Mouse (Mus musculus): ENCODE measurements around the gene Atn1. TPM values are rescaled to one million over a fixed set of nuclear protein-coding genes. Genes with fewer than 3 reads are reported as not detected.
A peak's percentile ranks its signal among the peaks of the same experiment; 100 is the strongest.
"Not testable (repeated sequence)": the region's sequence is repeated elsewhere in the genome, so short reads cannot be mapped to it uniquely, and the experiment has no call there.

Atn1 gene
- 15.6 and 16.1 TPM in 2 replicates for polyA plus RNA-seq (2015; fragmentation: Nextera tagmentation; extraction: Ambion mirVana)

GRCm38 (mm10) chr6:124755831-124756595 lies at the start of gene Atn1, which contains the start of gene Gm45234:
TSS of gene Atn1 (minus strand) at chr6:124756524.
TSS of gene Gm45234 (minus strand) at chr6:124756021.
- no peaks in the 10 kb centered on the region for H3K9me3 ChIP-seq
- under 1% methylated on average over 50 of the region's 100 CpGs for WGBS
- H3K27me3 ChIP-seq, result no peaks in the 10 kb centered on the region

DNA sequence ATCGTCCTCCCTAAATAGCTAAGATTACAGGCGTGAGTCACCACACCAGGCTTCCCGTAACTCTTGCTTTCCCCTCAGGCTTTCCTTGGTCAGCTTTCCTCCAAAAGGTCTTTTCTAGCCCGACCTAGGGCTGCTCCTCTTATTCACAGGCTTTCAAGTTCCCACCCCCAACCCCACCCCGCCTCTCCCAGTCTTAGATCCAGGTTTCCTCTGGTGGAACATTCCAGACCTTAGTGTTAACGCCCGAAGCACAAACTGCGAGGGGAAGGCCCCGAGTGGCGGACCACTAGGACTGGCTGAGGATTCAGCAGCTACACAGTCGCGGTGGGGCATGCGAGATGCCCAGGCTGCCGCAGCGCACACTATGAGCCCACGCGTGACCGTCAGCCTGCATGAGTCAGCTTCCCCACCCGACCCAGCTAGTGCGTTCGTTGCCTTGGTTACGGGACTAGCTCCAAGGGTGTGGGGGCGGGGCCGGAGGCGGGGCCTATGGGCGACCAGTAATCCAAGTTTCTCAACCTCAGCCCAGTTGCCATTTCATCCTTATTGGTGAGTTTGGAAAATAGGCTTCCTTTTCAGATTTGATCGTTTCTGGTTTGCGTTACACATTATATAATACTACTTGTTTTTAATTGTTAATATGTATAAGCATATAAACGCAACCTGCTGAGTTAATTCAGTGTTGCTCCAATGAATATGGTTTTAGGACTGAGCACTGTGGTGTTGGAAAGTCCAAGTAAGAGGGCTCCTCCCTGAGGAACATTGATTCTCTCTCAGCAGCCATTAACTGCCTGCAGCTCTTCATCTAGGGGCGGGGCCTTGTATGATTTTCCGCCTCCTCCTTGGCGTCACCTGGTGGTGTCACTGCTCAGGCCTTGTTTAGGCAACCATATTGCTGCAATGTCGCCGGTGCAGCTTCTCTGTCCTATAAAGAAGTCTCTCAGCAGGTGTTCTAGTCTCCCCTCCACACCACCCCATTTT lies 49.3 kb upstream of the Atn1 start:
- ATAC-seq (ENCODE audit: borderline replicate concordance, extremely low read depth, low FRiP score, low TSS enrichment), result peak; percentile 83
- H3K4me2 ChIP-seq, result peak overlapping the region; percentile 85
- H3K27ac ChIP-seq, result peak overlapping the region; percentile 95
- H3K4me3 ChIP-seq, result peak overlapping the region; percentile 53
- peak overlapping the region; percentile 53 for H3K9ac ChIP-seq
- 1% methylated on average over 34 of the region's 34 CpGs for WGBS
- H3K27me3 ChIP-seq, result no peaks in the 10 kb centered on the region
- H3K4me1 ChIP-seq, result peaks cover 28% of the 10 kb centered on the region
- no peaks in the 10 kb centered on the region for H3K9me3 ChIP-seq
- 0 out of 2 replicates have a peak, but pooled peaks cover 4% of the 10 kb centered on the region for H3K36me3 ChIP-seq

More at GRCm38 (mm10) chr6:124755831-124756595, at the start of gene Atn1, which contains the start of gene Gm45234:
- Histone ChIP-seq H3K4me1 (peaks cover 49% of the 10 kb centered on the region), H3K4me3 (peak within 1 kb of the TSS; percentile 86), H3K9ac (peak within 1 kb of the TSS; percentile 92), H3K36me3 (0 out of 2 replicates have a peak, but pooled peaks cover 4% of the 10 kb centered on the region), H3K4me2 (peak within 1 kb of the TSS; percentile 79), H3K27ac (peak within 1 kb of the TSS; percentile 99)
- ATAC-seq (ENCODE audit: borderline replicate concordance, extremely low read depth, low FRiP score, low TSS enrichment), result peak; percentile 72

GRCm38 (mm10) chr6:124804341-124804740 lies 48.0 kb upstream of the Atn1 start:
- Histone ChIP-seq H3K27me3 (no peaks in the 10 kb centered on the region), H3K36me3 (no peaks in the 10 kb centered on the region), H3K4me3 (no peak overlapping the region), H3K27ac (no peak overlapping the region), H3K9me3 (no peaks in the 10 kb centered on the region), H3K9ac (no peak overlapping the region), H3K4me2 (no peak overlapping the region), H3K4me1 (peaks cover 18% of the 10 kb centered on the region)
- ATAC-seq (ENCODE audit: borderline replicate concordance, extremely low read depth, low FRiP score, low TSS enrichment), result no peak
- 80% methylated on average over 3 of the region's 3 CpGs for WGBS

GRCm38 (mm10) chr6:124803691-124804090 lies 47.4 kb upstream of the Atn1 start:
- not testable (repeated sequence) for H3K4me3 ChIP-seq; H3K27ac ChIP-seq; H3K27me3 ChIP-seq; H3K4me2 ChIP-seq; H3K9ac ChIP-seq; H3K9me3 ChIP-seq; H3K36me3 ChIP-seq; ATAC-seq (ENCODE audit: borderline replicate concordance, extremely low read depth, low FRiP score, low TSS enrichment)
- 92% methylated on average over 4 of the region's 4 CpGs for WGBS
- H3K4me1 ChIP-seq, result peaks cover 18% of the 10 kb centered on the region

DNA sequence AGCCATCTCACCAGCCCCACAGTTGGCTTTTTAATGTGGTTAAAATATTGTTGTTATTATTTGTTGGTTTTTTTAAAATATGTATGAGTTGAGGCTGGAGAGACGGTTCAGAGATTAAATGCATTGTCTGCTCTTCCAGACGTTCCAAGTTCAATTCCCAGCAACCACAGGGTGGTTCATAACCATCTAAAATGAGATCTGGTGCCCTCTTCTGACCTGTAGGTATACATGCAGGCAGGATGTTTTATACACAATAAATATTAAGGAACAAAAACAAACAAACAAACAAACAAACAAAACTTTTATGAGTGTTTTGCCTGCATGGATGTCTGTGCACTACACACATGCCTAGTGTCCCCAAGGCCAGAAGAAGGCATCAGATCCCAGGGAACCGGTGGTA lies 46.7 kb upstream of the Atn1 start:
- WGBS, result 85% methylated on average over 3 of the region's 3 CpGs
- Histone ChIP-seq H3K27me3 (no peaks in the 10 kb centered on the region), H3K36me3 (no peaks in the 10 kb centered on the region), H3K27ac (no peak overlapping the region), H3K9ac (no peak overlapping the region), H3K4me1 (peaks cover 15% of the 10 kb centered on the region), H3K4me3 (no peak overlapping the region), H3K9me3 (no peaks in the 10 kb centered on the region), H3K4me2 (no peak overlapping the region)
- no peak for ATAC-seq (ENCODE audit: borderline replicate concordance, extremely low read depth, low FRiP score, low TSS enrichment)

DNA sequence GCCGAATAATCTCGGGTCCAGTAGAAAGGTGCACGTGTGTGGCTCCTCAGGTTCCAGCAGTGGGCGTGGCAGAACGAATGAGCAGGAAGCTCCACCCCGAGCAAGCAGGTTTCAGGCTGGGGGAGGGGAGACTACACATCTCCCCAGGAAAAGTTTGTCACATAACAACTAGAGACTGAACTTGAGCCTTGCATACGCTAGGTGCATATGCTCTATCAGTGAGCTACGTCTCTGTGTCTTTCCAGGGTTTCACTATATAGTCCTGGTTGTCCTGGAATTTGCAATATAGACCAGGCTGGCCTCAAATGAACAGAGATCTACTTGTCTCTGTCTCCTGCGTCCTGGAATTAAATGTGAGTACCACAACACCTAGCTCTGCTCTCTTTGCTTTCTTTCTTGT lies 46.1 kb upstream of the Atn1 start:
- 12% methylated on average over 6 of the region's 9 CpGs for WGBS
- not testable (repeated sequence) for ATAC-seq (ENCODE audit: borderline replicate concordance, extremely low read depth, low FRiP score, low TSS enrichment); H3K9ac ChIP-seq; H3K27ac ChIP-seq; H3K27me3 ChIP-seq; H3K36me3 ChIP-seq; H3K9me3 ChIP-seq
- H3K4me2 ChIP-seq, result peak overlapping the region; percentile 47
- H3K4me3 ChIP-seq, result peak overlapping the region; percentile 22; the same call in 1 of the 2 replicates
- peaks cover 13% of the 10 kb centered on the region for H3K4me1 ChIP-seq

GRCm38 (mm10) chr6:124796200-124796599 lies 39.9 kb upstream of the Atn1 start:
- Histone ChIP-seq H3K4me2 (no peak overlapping the region), H3K9me3 (no peaks in the 10 kb centered on the region), H3K36me3 (no peaks in the 10 kb centered on the region), H3K4me3 (no peak overlapping the region), H3K27me3 (no peaks in the 10 kb centered on the region), H3K4me1 (no peaks in the 10 kb centered on the region), H3K9ac (no peak overlapping the region), H3K27ac (no peak overlapping the region)
- WGBS, result 74% methylated on average over 2 of the region's 2 CpGs
- ATAC-seq (ENCODE audit: borderline replicate concordance, extremely low read depth, low FRiP score, low TSS enrichment), result no peak

DNA sequence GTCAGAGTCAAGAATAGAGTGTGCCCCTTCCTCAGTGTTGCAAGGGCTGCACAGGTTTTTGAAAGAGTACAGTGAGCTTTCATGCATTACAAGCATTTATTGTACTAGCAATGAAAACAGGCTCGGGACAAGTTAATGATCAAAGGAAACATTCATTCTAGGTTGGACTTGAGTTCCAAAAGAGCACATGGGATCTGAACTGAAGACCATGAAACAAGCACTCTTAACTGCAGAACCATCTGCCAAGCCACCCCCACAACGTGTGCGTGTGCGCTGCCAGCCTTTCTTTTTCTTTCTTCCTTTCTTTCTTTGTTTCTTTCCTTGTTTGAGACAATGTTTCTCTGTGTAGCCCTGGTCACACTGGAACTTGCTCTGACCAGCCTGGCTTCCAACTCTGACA lies 39.5 kb upstream of the Atn1 start:
- H3K27me3 ChIP-seq, result no peaks in the 10 kb centered on the region
- H3K36me3 ChIP-seq, result no peaks in the 10 kb centered on the region
- no peaks in the 10 kb centered on the region for H3K9me3 ChIP-seq
- WGBS, result 76% methylated on average over 4 of the region's 4 CpGs
- H3K9ac ChIP-seq, result no peak overlapping the region
- no peak overlapping the region for H3K27ac ChIP-seq
- no peak overlapping the region for H3K4me2 ChIP-seq
- no peak for ATAC-seq (ENCODE audit: borderline replicate concordance, extremely low read depth, low FRiP score, low TSS enrichment)
- H3K4me1 ChIP-seq, result no peaks in the 10 kb centered on the region
- H3K4me3 ChIP-seq, result no peak overlapping the region

- no peaks in the 10 kb centered on the region for H3K4me1 ChIP-seq
- no peaks in the 10 kb centered on the region for H3K36me3 ChIP-seq
- H3K27me3 ChIP-seq, result no peaks in the 10 kb centered on the region
- ATAC-seq (ENCODE audit: borderline replicate concordance, extremely low read depth, low FRiP score, low TSS enrichment), result no peak
- H3K4me3 ChIP-seq, result no peak overlapping the region
- no peak overlapping the region for H3K4me2 ChIP-seq
- H3K27ac ChIP-seq, result no peak overlapping the region
- WGBS, result 70% methylated on average over 3 of the region's 3 CpGs
- no peak overlapping the region for H3K9ac ChIP-seq
- no peaks in the 10 kb centered on the region for H3K9me3 ChIP-seq
Measured at GRCm38 (mm10) chr6:124791911-124792310, 35.6 kb upstream of the Atn1 start.

- WGBS, result 48% methylated on average over 4 of the region's 4 CpGs
- Histone ChIP-seq H3K9ac (no peak overlapping the region), H3K27me3 (no peaks in the 10 kb centered on the region), H3K4me2 (no peak overlapping the region), H3K4me1 (no peaks in the 10 kb centered on the region), H3K4me3 (no peak overlapping the region), H3K9me3 (no peaks in the 10 kb centered on the region), H3K36me3 (no peaks in the 10 kb centered on the region), H3K27ac (no peak overlapping the region)
- ATAC-seq (ENCODE audit: borderline replicate concordance, extremely low read depth, low FRiP score, low TSS enrichment), result no peak
Measured at GRCm38 (mm10) chr6:124790121-124790520, 33.8 kb upstream of the Atn1 start.

DNA sequence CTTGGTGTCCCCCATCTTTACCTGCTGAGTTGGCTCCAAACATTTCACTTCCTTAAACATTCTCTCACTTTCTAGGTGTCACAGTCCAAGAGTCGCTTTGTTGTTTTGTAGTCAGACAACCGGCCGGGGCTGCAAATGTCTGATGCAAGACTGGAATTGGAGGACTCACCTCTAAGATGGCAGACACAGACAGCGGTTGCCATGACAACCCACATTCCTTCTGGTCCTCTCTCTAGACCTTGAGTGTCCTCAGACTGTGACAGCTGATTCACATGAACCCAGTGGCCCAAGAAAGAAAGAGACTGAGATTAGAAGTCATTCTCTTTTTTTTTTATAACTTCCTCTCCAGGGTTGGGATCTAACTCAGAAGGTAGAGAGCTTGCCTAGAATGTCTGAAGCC lies 33.2 kb upstream of the Atn1 start:
- Histone ChIP-seq H3K4me1 (no peaks in the 10 kb centered on the region), H3K27me3 (no peaks in the 10 kb centered on the region), H3K36me3 (no peaks in the 10 kb centered on the region), H3K9me3 (no peaks in the 10 kb centered on the region), H3K27ac (no peak overlapping the region; the same call in 1 of the 2 replicates), H3K4me2 (no peak overlapping the region), H3K4me3 (no peak overlapping the region), H3K9ac (no peak overlapping the region)
- no peak for ATAC-seq (ENCODE audit: borderline replicate concordance, extremely low read depth, low FRiP score, low TSS enrichment)
- 69% methylated on average over 4 of the region's 4 CpGs for WGBS

Measured in lung, embryonic 15.5 days (tissue).